Mouse (Mus musculus) liver, postnatal 0 days (tissue): ENCODE measurements around the gene Esrrg.

ENCODE experiments used
- CTCF ChIP-seq: sonication (generic); IDR thresholded peaks from 2 replicates; pipeline ENCODE4 v1.5.1; 2016; ENCODE audit warnings: antibody characterized with exemption, low read depth
- EP300 ChIP-seq: IDR thresholded peaks from 2 replicates; pipeline ENCODE4 v1.6.1; 2016; ENCODE audit warnings: antibody characterized with exemption, low read depth, mild to moderate bottlenecking

- no peak for TF ChIP-seq CTCF
- no peak for TF ChIP-seq EP300
Measured at GRCm38 (mm10) chr1:187981028-187981427, 372.4 kb downstream of the Esrrg start.
